Mouse (Mus musculus) neutrophil, adult 65 days (primary cell): ENCODE results near the gene Gm21761. TPM values are rescaled to one million over a fixed set of nuclear protein-coding genes. Genes with fewer than 3 reads are reported as not detected.

ENCODE experiments used
- total RNA-seq: library from RNA; stranded (reverse); gene quantifications from 2 replicates; pipeline ENCODE4 v1.2.4, GENCODE M21; 2023

Gene Gm21761
- not detected in 2 replicates for total RNA-seq

GRCm38 (mm10) chr13:119929172-119929571, at the start of gene Gm21761:
TSS of gene Gm21761 (minus strand) at chr13:119929272.

GRCm38 (mm10) chr13:119950706-119951105, 21.6 kb upstream of the Gm21761 start, which contains the start of gene B020031M17Rik:
TSS of gene B020031M17Rik (minus strand) at chr13:119950806.

GRCm38 (mm10) chr13:119894685-119895084, 34.4 kb downstream of the Gm21761 start, which contains the start of gene Tcstv1:
TSS of gene Tcstv1 (minus strand) at chr13:119894785.

Other genes starting within 250 kb of the Gm21761 start
- gene Hmgcs1, start 238.9 kb downstream of the Gm21761 start, total RNA-seq: 22.0 and 22.4 TPM in 2 replicates
- 0.54 and 0.84 TPM in 2 replicates for gene Nim1k, start 173.4 kb downstream of the Gm21761 start, total RNA-seq
- 56.0 and 80.6 TPM in 2 replicates for gene Zfp131, start 138.4 kb downstream of the Gm21761 start, total RNA-seq
- gene AF067063, start 99.1 kb downstream of the Gm21761 start, total RNA-seq: not detected in 2 replicates
- gene D13Ertd608e, start 93.3 kb downstream of the Gm21761 start, total RNA-seq: not detected in 2 replicates
- not detected in 2 replicates for gene Tcstv1, start 34.5 kb downstream of the Gm21761 start, total RNA-seq
- gene B020031M17Rik, start 21.5 kb upstream of the Gm21761 start, total RNA-seq: not detected in 2 replicates
- 5.9 and 9.5 TPM in 2 replicates for gene Gm36079, start 97.7 kb upstream of the Gm21761 start, total RNA-seq
- 48.4 and 53.6 TPM in 2 replicates for gene Gm21188, start 122.9 kb upstream of the Gm21761 start, total RNA-seq
- not detected in 2 replicates for gene Gm20767, start 211.0 kb upstream of the Gm21761 start, total RNA-seq
- not detected in 2 replicates for gene Gm21818, start 243.2 kb upstream of the Gm21761 start, total RNA-seq